8 mouse cellular contexts compared by ENCODE assay signal in genomic region chr13:74563483-74564330, GRCm38 (mm10).
DNase-seq lines count a peak whose midpoint lies in the region; ATAC-seq and TF ChIP-seq lines count a peak whose summit lies in the region.
"Not testable (repeated sequence)": the region's sequence is repeated elsewhere in the genome, so short reads cannot be mapped to it uniquely, and the experiment has no call there.

No protein-coding gene starts in this region.

- WGBS in forebrain, embryonic 12.5 days, result 2% methylated on average over 27 of the region's 27 CpGs
- WGBS in heart, postnatal 0 days, result 1% methylated on average over 27 of the region's 27 CpGs
- 1% methylated on average over 27 of the region's 27 CpGs for WGBS in liver, embryonic 16.5 days (ENCODE audit: insufficient replicate concordance)
- WGBS in neural tube, embryonic 13.5 days, result 2% methylated on average over 27 of the region's 27 CpGs

- not testable (repeated sequence) for TF ChIP-seq POLR2A in testis, adult 2 months (IDR thresholded peaks at IDR 0.05; ENCODE audit: control insufficient read depth, low read depth, low read length)

- H3K9me3 ChIP-seq in E14TG2a.4 (ENCODE audit: low read length), result peaks cover 38% of the 10 kb centered on the region
- not testable (repeated sequence) for H3K9me3 ChIP-seq in forebrain, embryonic 12.5 days; heart, postnatal 0 days (replicated peaks; ENCODE audit: control insufficient read depth, low read length); liver, embryonic 16.5 days (replicated peaks; ENCODE audit: control insufficient read depth, low read length); neural tube, embryonic 13.5 days

- not testable (repeated sequence) for H3K27me3 ChIP-seq in E14TG2a.4 (ENCODE audit: insufficient read depth, low read length); forebrain, embryonic 12.5 days; heart, postnatal 0 days (ENCODE audit: control insufficient read depth, insufficient read depth, low read length); liver, embryonic 16.5 days (ENCODE audit: control insufficient read depth, insufficient read depth, low read depth, low read length); neural tube, embryonic 13.5 days; testis, adult 2 months (ENCODE audit: control insufficient read depth, insufficient read depth, low read length)

- peak overlapping the region; percentile 67 for H3K9ac ChIP-seq in forebrain, embryonic 12.5 days
- H3K9ac ChIP-seq in heart, postnatal 0 days (replicated peaks; ENCODE audit: low read depth, low read length), result peak overlapping the region; percentile 44; the same call in 1 of the 2 replicates
- peak overlapping the region; percentile 58 for H3K9ac ChIP-seq in liver, embryonic 16.5 days (ENCODE audit: low read depth, low read length)
- H3K9ac ChIP-seq in neural tube, embryonic 13.5 days, result peak overlapping the region; percentile 75

- H3K4me2 ChIP-seq in forebrain, embryonic 12.5 days, result peak overlapping the region; percentile 66
- H3K4me2 ChIP-seq in heart, postnatal 0 days (ENCODE audit: low read depth, low read length), result peak overlapping the region; percentile 70
- H3K4me2 ChIP-seq in liver, embryonic 16.5 days (ENCODE audit: low read depth, low read length), result peak overlapping the region; percentile 67
- peak overlapping the region; percentile 70 for H3K4me2 ChIP-seq in neural tube, embryonic 13.5 days

- not testable (repeated sequence) for H3K4me1 ChIP-seq in E14TG2a.4 (replicated peaks; ENCODE audit: low read depth, low read length); forebrain, embryonic 12.5 days; heart, postnatal 0 days (ENCODE audit: control insufficient read depth, insufficient read depth); liver, embryonic 16.5 days (ENCODE audit: control insufficient read depth, low read depth, low read length); neural tube, embryonic 13.5 days (replicated peaks); testis, adult 2 months (ENCODE audit: control insufficient read depth, insufficient read depth, low read length)

- TF ChIP-seq CTCF in E14TG2a.4 (conservative IDR thresholded peaks at IDR 0.05; ENCODE audit: low read length); heart, postnatal 0 days (IDR thresholded peaks at IDR 0.05; ENCODE audit: low read depth); testis, adult 2 months (IDR thresholded peaks at IDR 0.05; ENCODE audit: control insufficient read depth, insufficient read depth, insufficient replicate concordance, low read depth, low read length): not testable (repeated sequence)

- ATAC-seq in forebrain, embryonic 12.5 days (ENCODE audit: low FRiP score), result peak; percentile 99
- ATAC-seq in heart, postnatal 0 days (ENCODE audit: insufficient read depth, low read depth), result peak; percentile 95
- peak; percentile 95 for ATAC-seq in liver, embryonic 16.5 days (ENCODE audit: low read depth)
- peak; percentile 100 for ATAC-seq in neural tube, embryonic 13.5 days (ENCODE audit: low read depth)

- peaks cover 25% of the 10 kb centered on the region for H3K36me3 ChIP-seq in E14TG2a.4 (ENCODE audit: insufficient read depth, low read length)
- H3K36me3 ChIP-seq in forebrain, embryonic 12.5 days (replicated peaks); heart, postnatal 0 days (replicated peaks; ENCODE audit: control insufficient read depth, insufficient read depth, low read length); liver, embryonic 16.5 days (ENCODE audit: control insufficient read depth, insufficient read depth); neural tube, embryonic 13.5 days; testis, adult 2 months (ENCODE audit: control insufficient read depth, insufficient read depth, low read length): not testable (repeated sequence)

- H3K27ac ChIP-seq in forebrain, embryonic 12.5 days, result peak overlapping the region; percentile 78
- H3K27ac ChIP-seq in heart, postnatal 0 days (ENCODE audit: low read depth), result peak overlapping the region; percentile 87
- H3K27ac ChIP-seq in liver, embryonic 16.5 days (ENCODE audit: low read length), result peak overlapping the region; percentile 79
- H3K27ac ChIP-seq in neural tube, embryonic 13.5 days (replicated peaks), result peak overlapping the region; percentile 65
- H3K27ac ChIP-seq in testis, adult 2 months (ENCODE audit: control insufficient read depth, insufficient read depth, low read depth, low read length), result peak overlapping the region; percentile 71

- not testable (repeated sequence) for TF ChIP-seq EP300 in heart, postnatal 0 days (IDR thresholded peaks at IDR 0.05; ENCODE audit: low read depth)

- peak overlapping the region; percentile 81 for H3K4me3 ChIP-seq in E14TG2a.4 (replicated peaks; ENCODE audit: low read length)
- peak overlapping the region; percentile 53 for H3K4me3 ChIP-seq in forebrain, embryonic 12.5 days (replicated peaks)
- H3K4me3 ChIP-seq in heart, postnatal 0 days (ENCODE audit: low read depth, low read length), result peak overlapping the region; percentile 63
- peak overlapping the region; percentile 68 for H3K4me3 ChIP-seq in liver, embryonic 16.5 days (ENCODE audit: low read depth, low read length)
- H3K4me3 ChIP-seq in neural tube, embryonic 13.5 days, result peak overlapping the region; percentile 57
- H3K4me3 ChIP-seq in testis, adult 2 months (ENCODE audit: control insufficient read depth, low read depth, low read length), result peak overlapping the region; percentile 92

- peak; percentile 50 for DNase-seq in c-Kit-positive CD71-positive TER-119-positive erythroid progenitor cells, embryonic 14.5 days (ENCODE audit: low spot score)
- DNase-seq in heart, postnatal 0 days (ENCODE audit: low spot score), result peak; percentile 87
- DNase-seq in kidney, postnatal 4 days, result peak; percentile 76 to 85

Comparison
In these comparisons a context has a peak if more than half of its experiments do, and no peak if none do; other contexts are left out.
1. Peak in every context shown above with its lines: DNase-seq, ATAC-seq, H3K4me3 ChIP-seq and H3K27ac ChIP-seq.